Mouse (Mus musculus) thymus, postnatal 4 days (tissue): ENCODE data around the gene Hacd2.

Experiments
- DNase-seq: peaks from one replicate; pipeline ENCODE4 v3.0.0; 2021

The Hacd2 gene

GRCm38 (mm10) chr16:35127270-35127669 lies 105.0 kb downstream of the Hacd2 start:
- no peak for DNase-seq

GRCm38 (mm10) chr16:35130172-35130571 lies 107.9 kb downstream of the Hacd2 start:
- DNase-seq: no peak

DNA sequence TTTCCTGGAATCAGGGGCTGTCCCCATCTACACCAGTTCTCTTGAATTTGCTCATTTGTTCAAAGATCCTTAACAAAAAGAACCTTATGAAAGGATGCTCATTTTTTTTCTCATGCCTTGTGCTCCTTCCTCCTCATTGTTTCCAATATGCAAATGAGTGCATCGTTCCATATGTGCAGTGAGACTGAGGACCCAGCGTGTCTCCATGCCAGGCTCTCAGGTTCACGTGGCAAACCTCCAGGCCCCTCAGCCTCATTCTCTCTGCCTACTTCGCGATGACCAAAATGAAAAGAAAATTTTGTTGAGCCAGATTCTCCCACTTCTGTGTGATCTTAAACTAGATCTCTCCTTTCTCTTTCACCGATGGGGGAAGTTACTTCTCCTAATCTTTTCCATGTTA lies 117.2 kb downstream of the Hacd2 start:
- DNase-seq: no peak

GRCm38 (mm10) chr16:35139873-35140619 lies 117.8 kb downstream of the Hacd2 start:
- no peak for DNase-seq

GRCm38 (mm10) chr16:35140620-35140975 lies 118.4 kb downstream of the Hacd2 start:
- DNase-seq: no peak

DNA sequence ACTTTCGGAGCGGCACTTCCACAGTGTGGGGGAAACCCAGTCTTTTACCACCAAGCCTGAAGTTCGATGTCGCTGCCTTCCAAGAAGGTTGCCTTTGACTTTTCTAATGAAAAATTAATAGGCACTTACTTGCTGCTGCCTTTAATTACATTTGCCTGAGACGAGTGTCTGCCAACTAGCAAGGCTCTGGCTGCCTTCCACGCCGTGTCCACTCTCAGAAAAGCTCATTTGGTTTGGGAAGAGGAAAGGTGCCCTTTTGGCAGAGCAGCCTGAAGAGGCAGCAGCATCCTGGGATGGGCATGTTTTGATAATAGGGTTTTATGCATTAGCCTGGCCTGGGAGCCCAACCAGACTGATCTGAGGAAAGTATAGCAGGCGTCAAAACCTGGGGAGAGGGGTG lies 119.6 kb downstream of the Hacd2 start:
- no peak for DNase-seq

GRCm38 (mm10) chr16:35146153-35146552 lies 123.9 kb downstream of the Hacd2 start:
- DNase-seq: no peak

- DNase-seq: no peak
Observed at GRCm38 (mm10) chr16:35153146-35153755, 131.0 kb downstream of the Hacd2 start.

GRCm38 (mm10) chr16:35154245-35154640 lies 132.0 kb downstream of the Hacd2 start:
- peak; percentile 13 for DNase-seq

DNA sequence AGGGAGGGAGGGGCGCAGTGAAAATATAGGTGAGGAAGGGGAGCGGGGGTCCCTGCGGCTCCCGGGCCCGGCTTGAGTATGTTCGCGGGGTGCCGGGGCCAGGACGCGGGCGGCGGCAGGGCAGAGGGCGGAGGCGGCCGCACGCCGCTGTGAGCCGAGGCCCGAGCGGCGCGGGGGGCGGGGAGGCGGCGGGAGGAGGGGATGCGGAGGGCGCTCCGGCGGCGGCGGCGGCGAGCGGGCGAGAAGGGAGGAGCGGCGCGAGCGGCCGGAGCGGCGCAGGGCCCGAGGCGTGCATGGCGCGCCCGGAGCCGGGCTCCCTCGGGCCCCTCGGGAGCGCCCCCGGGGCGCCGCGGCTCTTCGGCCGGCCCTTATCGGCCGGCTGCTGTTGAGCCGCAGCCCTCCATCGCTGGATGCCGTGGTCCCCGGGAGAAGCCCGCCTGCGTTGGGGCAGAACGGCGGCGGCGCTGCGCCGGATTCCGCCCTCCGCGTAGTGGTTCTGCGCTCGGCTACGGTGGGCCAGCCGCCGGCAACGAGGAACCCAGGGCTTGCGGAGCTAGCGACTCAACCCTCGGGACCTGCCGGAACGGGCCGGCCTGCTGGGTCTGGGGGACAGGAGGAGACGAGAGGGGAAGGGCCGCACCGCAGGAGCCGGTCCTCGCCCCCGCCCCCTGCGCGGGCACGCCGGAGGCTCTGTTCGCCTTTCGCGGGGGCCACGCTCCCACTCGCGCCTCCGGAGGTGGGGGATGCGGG lies 132.6 kb downstream of the Hacd2 start, which contains the start of gene Adcy5:
TSS of gene Adcy5 (plus strand) at position 237 of the 750 bp plus-strand sequence.
- peak; percentile 56 for DNase-seq

- DNase-seq: peak; percentile 63
Observed at GRCm38 (mm10) chr16:35155391-35156305, 133.4 kb downstream of the Hacd2 start.

GRCm38 (mm10) chr16:35156306-35156695 lies 134.1 kb downstream of the Hacd2 start:
- peak; percentile 85 for DNase-seq

GRCm38 (mm10) chr16:35156832-35157231 lies 134.6 kb downstream of the Hacd2 start:
- no peak for DNase-seq
